Mouse (Mus musculus): ENCODE measurements around the gene Sgsm2. TPM values are rescaled to one million over a fixed set of nuclear protein-coding genes. Genes with fewer than 3 reads are reported as not detected.

The Sgsm2 gene
- polyA plus RNA-seq, 1 experiment from 2014 or later: 4.2 TPM

- peaks cover 21% of the 10 kb centered on the region for H3K4me1 ChIP-seq (ENCODE audit: control insufficient read depth, insufficient read depth, low read length)
- no peak overlapping the region for H3K27ac ChIP-seq (ENCODE audit: low read length)
- H3K9ac ChIP-seq (ENCODE audit: low read depth, low read length): no peak overlapping the region
- H3K27me3 ChIP-seq (replicated peaks; ENCODE audit: control insufficient read depth, insufficient read depth, low read length): no peaks in the 10 kb centered on the region
- H3K9me3 ChIP-seq (ENCODE audit: control insufficient read depth, low read length): no peaks in the 10 kb centered on the region
- 31% methylated on average over 2 of the region's 2 CpGs for WGBS
- no peak overlapping the region for H3K4me2 ChIP-seq (ENCODE audit: low read depth, low read length)
- ATAC-seq: no peak
- H3K4me3 ChIP-seq (ENCODE audit: low read length): no peak overlapping the region
- H3K36me3 ChIP-seq (ENCODE audit: control insufficient read depth, insufficient read depth, low read length): no peaks in the 10 kb centered on the region
Observed at GRCm38 (mm10) chr11:74828404-74828931, 68.4 kb downstream of the Sgsm2 start.

GRCm38 (mm10) chr11:74827791-74828403, 69.0 kb downstream of the Sgsm2 start:
- Histone ChIP-seq H3K4me2 (ENCODE audit: low read depth, low read length) (no peak overlapping the region), H3K9me3 (ENCODE audit: control insufficient read depth, low read length) (no peaks in the 10 kb centered on the region), H3K4me3 (ENCODE audit: low read length) (no peak overlapping the region), H3K9ac (ENCODE audit: low read depth, low read length) (no peak overlapping the region), H3K27ac (ENCODE audit: low read length) (no peak overlapping the region), H3K36me3 (ENCODE audit: control insufficient read depth, insufficient read depth, low read length) (no peaks in the 10 kb centered on the region), H3K27me3 (replicated peaks; ENCODE audit: control insufficient read depth, insufficient read depth, low read length) (no peaks in the 10 kb centered on the region), H3K4me1 (ENCODE audit: control insufficient read depth, insufficient read depth, low read length) (peaks cover 18% of the 10 kb centered on the region)
- WGBS: 72% methylated on average over 7 of the region's 7 CpGs
- no peak for ATAC-seq

GRCm38 (mm10) chr11:74826702-74827101, 70.2 kb downstream of the Sgsm2 start:
- H3K27me3 ChIP-seq (replicated peaks; ENCODE audit: control insufficient read depth, insufficient read depth, low read length): no peaks in the 10 kb centered on the region
- H3K9me3 ChIP-seq (ENCODE audit: control insufficient read depth, low read length): no peaks in the 10 kb centered on the region
- H3K36me3 ChIP-seq (ENCODE audit: control insufficient read depth, insufficient read depth, low read length): no peaks in the 10 kb centered on the region
- no peak overlapping the region for H3K4me3 ChIP-seq (ENCODE audit: low read length)
- H3K27ac ChIP-seq (ENCODE audit: low read length): peak overlapping the region; percentile 87
- no peak overlapping the region for H3K4me2 ChIP-seq (ENCODE audit: low read depth, low read length)
- ATAC-seq: peak; percentile 22
- peaks cover 16% of the 10 kb centered on the region for H3K4me1 ChIP-seq (ENCODE audit: control insufficient read depth, insufficient read depth, low read length)
- no peak overlapping the region for H3K9ac ChIP-seq (ENCODE audit: low read depth, low read length)
- WGBS: 62% methylated on average over 5 of the region's 5 CpGs

GRCm38 (mm10) chr11:74826151-74826550, 70.7 kb downstream of the Sgsm2 start:
- peak; percentile 20 for ATAC-seq
- Histone ChIP-seq H3K9me3 (ENCODE audit: control insufficient read depth, low read length) (no peaks in the 10 kb centered on the region), H3K9ac (ENCODE audit: low read depth, low read length) (peak overlapping the region; percentile 2; the same call in 1 of the 2 replicates), H3K4me1 (ENCODE audit: control insufficient read depth, insufficient read depth, low read length) (peaks cover 16% of the 10 kb centered on the region), H3K27me3 (replicated peaks; ENCODE audit: control insufficient read depth, insufficient read depth, low read length) (no peaks in the 10 kb centered on the region), H3K27ac (ENCODE audit: low read length) (peak overlapping the region; percentile 87), H3K4me2 (ENCODE audit: low read depth, low read length) (0 out of 2 replicates have a peak overlapping the region, but pooled peaks have one; percentile 3), H3K36me3 (ENCODE audit: control insufficient read depth, insufficient read depth, low read length) (no peaks in the 10 kb centered on the region), H3K4me3 (ENCODE audit: low read length) (no peak overlapping the region)
- 55% methylated on average over 7 of the region's 7 CpGs for WGBS

- Histone ChIP-seq H3K4me1 (ENCODE audit: control insufficient read depth, insufficient read depth, low read length) (peaks cover 3% of the 10 kb centered on the region; the same call in 1 of the 2 replicates), H3K27me3 (replicated peaks; ENCODE audit: control insufficient read depth, insufficient read depth, low read length) (no peaks in the 10 kb centered on the region), H3K9ac (ENCODE audit: low read depth, low read length) (peak overlapping the region; percentile 47; the same call in 1 of the 2 replicates), H3K27ac (ENCODE audit: low read length) (peak overlapping the region; percentile 73), H3K36me3 (ENCODE audit: control insufficient read depth, insufficient read depth, low read length) (no peaks in the 10 kb centered on the region), H3K4me3 (ENCODE audit: low read length) (no peak overlapping the region), H3K4me2 (ENCODE audit: low read depth, low read length) (0 out of 2 replicates have a peak overlapping the region, but pooled peaks have one; percentile 23), H3K9me3 (ENCODE audit: control insufficient read depth, low read length) (no peaks in the 10 kb centered on the region)
- 80% methylated on average over 7 of the region's 7 CpGs for WGBS
- ATAC-seq: peak; percentile 55
Observed at GRCm38 (mm10) chr11:74822746-74823440, 74.0 kb downstream of the Sgsm2 start.

- 30% methylated on average over 1 of the region's 1 CpGs for WGBS
- H3K4me3 ChIP-seq (ENCODE audit: low read length): no peak overlapping the region
- H3K9ac ChIP-seq (ENCODE audit: low read depth, low read length): no peak overlapping the region
- H3K27me3 ChIP-seq (replicated peaks; ENCODE audit: control insufficient read depth, insufficient read depth, low read length): no peaks in the 10 kb centered on the region
- H3K4me2 ChIP-seq (ENCODE audit: low read depth, low read length): no peak overlapping the region
- peaks cover 3% of the 10 kb centered on the region; the same call in 1 of the 2 replicates for H3K4me1 ChIP-seq (ENCODE audit: control insufficient read depth, insufficient read depth, low read length)
- no peak for ATAC-seq
- H3K36me3 ChIP-seq (ENCODE audit: control insufficient read depth, insufficient read depth, low read length): peaks cover 4% of the 10 kb centered on the region; the same call in 1 of the 2 replicates
- H3K9me3 ChIP-seq (ENCODE audit: control insufficient read depth, low read length): no peaks in the 10 kb centered on the region
- no peak overlapping the region for H3K27ac ChIP-seq (ENCODE audit: low read length)
Observed at GRCm38 (mm10) chr11:74821463-74821862, 75.4 kb downstream of the Sgsm2 start.

GRCm38 (mm10) chr11:74820921-74821320, 75.9 kb downstream of the Sgsm2 start:
- Histone ChIP-seq H3K4me2 (ENCODE audit: low read depth, low read length) (no peak overlapping the region), H3K27ac (ENCODE audit: low read length) (no peak overlapping the region), H3K4me3 (ENCODE audit: low read length) (no peak overlapping the region), H3K4me1 (ENCODE audit: control insufficient read depth, insufficient read depth, low read length) (peaks cover 3% of the 10 kb centered on the region; the same call in 1 of the 2 replicates), H3K27me3 (replicated peaks; ENCODE audit: control insufficient read depth, insufficient read depth, low read length) (no peaks in the 10 kb centered on the region), H3K36me3 (ENCODE audit: control insufficient read depth, insufficient read depth, low read length) (peaks cover 4% of the 10 kb centered on the region; the same call in 1 of the 2 replicates), H3K9ac (ENCODE audit: low read depth, low read length) (no peak overlapping the region), H3K9me3 (ENCODE audit: control insufficient read depth, low read length) (no peaks in the 10 kb centered on the region)
- ATAC-seq: no peak
- WGBS: 65% methylated on average over 1 of the region's 1 CpGs

- Histone ChIP-seq H3K4me3 (ENCODE audit: low read length) (no peak overlapping the region), H3K9ac (ENCODE audit: low read depth, low read length) (no peak overlapping the region), H3K4me2 (ENCODE audit: low read depth, low read length) (no peak overlapping the region), H3K36me3 (ENCODE audit: control insufficient read depth, insufficient read depth, low read length) (peaks cover 4% of the 10 kb centered on the region; the same call in 1 of the 2 replicates), H3K9me3 (ENCODE audit: control insufficient read depth, low read length) (no peaks in the 10 kb centered on the region), H3K4me1 (ENCODE audit: control insufficient read depth, insufficient read depth, low read length) (no peaks in the 10 kb centered on the region), H3K27ac (ENCODE audit: low read length) (no peak overlapping the region), H3K27me3 (replicated peaks; ENCODE audit: control insufficient read depth, insufficient read depth, low read length) (no peaks in the 10 kb centered on the region)
- no peak for ATAC-seq
Observed at GRCm38 (mm10) chr11:74815795-74816194, 81.1 kb downstream of the Sgsm2 start.

- no peaks in the 10 kb centered on the region for H3K27me3 ChIP-seq (replicated peaks; ENCODE audit: control insufficient read depth, insufficient read depth, low read length)
- WGBS: 61% methylated on average over 5 of the region's 5 CpGs
- H3K4me3 ChIP-seq (ENCODE audit: low read length): no peak overlapping the region
- H3K36me3 ChIP-seq (ENCODE audit: control insufficient read depth, insufficient read depth, low read length): peaks cover 2% of the 10 kb centered on the region; the same call in 1 of the 2 replicates
- no peak overlapping the region for H3K27ac ChIP-seq (ENCODE audit: low read length)
- no peaks in the 10 kb centered on the region for H3K9me3 ChIP-seq (ENCODE audit: control insufficient read depth, low read length)
- H3K9ac ChIP-seq (ENCODE audit: low read depth, low read length): no peak overlapping the region
- no peaks in the 10 kb centered on the region for H3K4me1 ChIP-seq (ENCODE audit: control insufficient read depth, insufficient read depth, low read length)
- no peak for ATAC-seq
- H3K4me2 ChIP-seq (ENCODE audit: low read depth, low read length): no peak overlapping the region
Observed at GRCm38 (mm10) chr11:74811538-74811937, 85.3 kb downstream of the Sgsm2 start.

Measured in intestine, embryonic 16.5 days (tissue).